Mouse (Mus musculus) cortical plate, adult 2 months (tissue): ENCODE results near the gene Nes.

Experiments used
- CTCF ChIP-seq: fragments of 200-500 bp; IDR thresholded peaks from 2 replicates; pipeline ENCODE4 v1.5.1; 2011; ENCODE audit warnings: mild to moderate bottlenecking, control low read depth, low read length; ENCODE audit not compliant: insufficient read depth; ENCODE audit errors: extremely low read depth
- POLR2A ChIP-seq: fragments of 200-500 bp; IDR thresholded peaks from 2 replicates; pipeline ENCODE4 v1.6.1; 2011; ENCODE audit warnings: mild to moderate bottlenecking, low read length, control low read depth; ENCODE audit not compliant: insufficient read depth; ENCODE audit errors: extremely low read depth

DNA sequence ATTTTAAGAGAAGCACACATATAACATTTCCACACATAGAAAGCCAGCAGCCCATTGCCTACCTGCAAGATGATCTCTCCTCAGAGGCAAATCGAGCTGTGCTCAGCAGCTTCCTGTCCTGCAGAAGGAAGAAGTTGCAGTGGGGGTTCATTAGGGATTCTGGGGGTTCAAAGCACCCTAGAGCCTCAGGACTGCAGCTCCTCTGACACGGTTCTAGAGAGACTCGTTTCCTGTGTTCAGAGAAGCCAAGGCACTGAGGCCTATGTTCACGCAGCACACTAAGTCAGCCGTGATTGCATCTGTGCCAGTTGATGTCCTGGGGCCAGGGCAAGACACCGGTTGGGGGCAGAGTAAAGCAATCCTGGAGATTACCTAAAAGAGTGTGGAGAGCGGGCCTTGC is 55.9 kb downstream of the Nes start:
- TF ChIP-seq CTCF (no peak), POLR2A (no peak)
